Mouse (Mus musculus) left cerebral cortex, postnatal 14 days (tissue): Measurements from ENCODE around the gene St6galnac5. TPM values are rescaled to one million over a fixed set of nuclear protein-coding genes. Genes with fewer than 3 reads are reported as not detected.
A peak's percentile ranks its signal among the peaks of the same experiment; 100 is the strongest.
"Not testable (repeated sequence)": the region's sequence is repeated elsewhere in the genome, so short reads cannot be mapped to it uniquely, and the experiment has no call there.

Experiments
- DNase-seq, 2 experiments: peaks; one replicate each; pipeline ENCODE4 v3.0.0; 2021 to 2022; ENCODE audit warnings: low spot score in 2 of 2, mixed read lengths in 1 of 2
- intact Hi-C: fragments of 180-260 bp; cut with DNase I; formaldehyde crosslinking; loops from one replicate; pipeline ENCODE4 v1.15.1; 2025
- total RNA-seq, 2 experiments: library from RNA; stranded (reverse); gene quantifications; 2 replicates each; pipeline ENCODE4 v1.2.3; 2021

St6galnac5 gene
- total RNA-seq, 2 experiments from 2014 or later = 32.6 to 48.5 TPM

- intact Hi-C loops = no loop called here
- DNase-seq = no peak
Observed at GRCm38 (mm10) chr3:152831974-152832373, 150.1 kb downstream of the St6galnac5 start.

GRCm38 (mm10) chr3:152831377-152831776 is 150.7 kb downstream of the St6galnac5 start:
- DNase-seq = peak in 1 of 2 experiments; percentile 18
- intact Hi-C loops = no loop called here

- intact Hi-C loops = no loop called here
- DNase-seq = peak in 1 of 2 experiments; percentile 35
Observed at GRCm38 (mm10) chr3:152821202-152821601, 160.8 kb downstream of the St6galnac5 start.

- intact Hi-C loops = no loop called here
- no peak for DNase-seq
Observed at GRCm38 (mm10) chr3:152820406-152820805, 161.6 kb downstream of the St6galnac5 start.

- intact Hi-C loops = no loop called here
- DNase-seq = no peak
Observed at GRCm38 (mm10) chr3:152815110-152815509, 166.9 kb downstream of the St6galnac5 start.

GRCm38 (mm10) chr3:152813905-152814304 is 168.1 kb downstream of the St6galnac5 start:
- peak in 1 of 2 experiments; percentile 31 for DNase-seq
- intact Hi-C loops = no loop called here

DNA sequence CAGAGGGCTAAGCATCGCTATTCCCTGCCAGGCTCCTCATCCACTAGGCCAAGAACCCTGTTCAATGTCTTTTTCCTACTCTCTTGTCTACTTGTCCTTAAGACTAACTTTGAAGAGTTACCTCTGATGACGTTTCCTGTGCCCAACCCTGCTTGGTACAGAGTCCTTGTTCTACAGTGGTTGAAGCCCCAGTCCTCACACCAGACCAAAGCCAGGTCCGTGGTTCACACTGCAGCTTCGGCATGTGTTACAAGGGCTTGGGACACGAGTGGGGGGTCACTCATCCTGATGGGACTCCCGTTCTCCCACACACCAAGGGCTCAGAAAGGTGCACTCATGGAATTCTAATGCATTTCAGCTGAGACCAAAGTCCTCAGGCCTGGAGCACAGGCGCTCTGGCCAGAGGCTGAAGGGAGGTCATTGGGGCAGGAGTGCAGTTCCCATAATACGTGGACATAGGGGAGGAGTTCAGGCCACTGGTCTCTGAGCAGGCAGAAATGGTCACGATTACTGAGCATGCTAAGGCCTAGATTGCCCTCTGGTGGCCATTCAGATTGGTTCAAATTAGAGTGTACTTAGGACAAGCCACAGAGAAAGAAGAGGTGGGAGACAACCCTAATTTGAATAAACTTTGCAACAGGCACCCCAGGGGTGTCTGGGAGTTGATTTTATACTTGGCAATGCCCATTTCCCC is 182.2 kb downstream of the St6galnac5 start:
- peak in 1 of 2 experiments; percentile 40 for DNase-seq
- intact Hi-C loops = no loop called here

GRCm38 (mm10) chr3:152797354-152797753 is 184.7 kb downstream of the St6galnac5 start:
- intact Hi-C loops = no loop called here

DNA sequence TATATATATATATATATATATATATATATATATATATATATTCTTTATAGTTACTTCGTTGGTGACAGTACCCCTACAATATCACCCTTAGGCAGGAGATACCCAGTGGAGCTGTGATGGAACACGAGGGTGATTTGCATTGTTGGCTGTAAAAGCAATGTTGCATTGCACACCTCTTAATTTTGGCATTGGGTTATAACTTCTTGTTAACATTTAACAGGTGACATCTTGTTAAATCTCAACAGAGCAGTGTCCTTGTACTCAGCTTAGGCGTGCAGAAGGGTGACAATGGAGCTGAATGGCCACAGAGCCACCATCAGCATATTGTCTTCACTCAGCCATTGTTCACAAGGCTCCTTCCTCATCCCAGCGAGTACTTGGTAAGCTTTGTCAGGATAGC is 185.8 kb downstream of the St6galnac5 start:
- intact Hi-C loops = no loop called here

More at GRCm38 (mm10) chr3:152797354-152797753, 184.7 kb downstream of the St6galnac5 start:
- DNase-seq = no peak

GRCm38 (mm10) chr3:152793006-152793405 is 189.0 kb downstream of the St6galnac5 start:
- peak in 1 of 2 experiments; percentile 17 for DNase-seq
- intact Hi-C loops = no loop called here

More for the DNA sequence above, 185.8 kb downstream of the St6galnac5 start:
- no peak for DNase-seq

GRCm38 (mm10) chr3:152792601-152793000 is 189.4 kb downstream of the St6galnac5 start:
- intact Hi-C loops = no loop called here
- DNase-seq = no peak

DNA sequence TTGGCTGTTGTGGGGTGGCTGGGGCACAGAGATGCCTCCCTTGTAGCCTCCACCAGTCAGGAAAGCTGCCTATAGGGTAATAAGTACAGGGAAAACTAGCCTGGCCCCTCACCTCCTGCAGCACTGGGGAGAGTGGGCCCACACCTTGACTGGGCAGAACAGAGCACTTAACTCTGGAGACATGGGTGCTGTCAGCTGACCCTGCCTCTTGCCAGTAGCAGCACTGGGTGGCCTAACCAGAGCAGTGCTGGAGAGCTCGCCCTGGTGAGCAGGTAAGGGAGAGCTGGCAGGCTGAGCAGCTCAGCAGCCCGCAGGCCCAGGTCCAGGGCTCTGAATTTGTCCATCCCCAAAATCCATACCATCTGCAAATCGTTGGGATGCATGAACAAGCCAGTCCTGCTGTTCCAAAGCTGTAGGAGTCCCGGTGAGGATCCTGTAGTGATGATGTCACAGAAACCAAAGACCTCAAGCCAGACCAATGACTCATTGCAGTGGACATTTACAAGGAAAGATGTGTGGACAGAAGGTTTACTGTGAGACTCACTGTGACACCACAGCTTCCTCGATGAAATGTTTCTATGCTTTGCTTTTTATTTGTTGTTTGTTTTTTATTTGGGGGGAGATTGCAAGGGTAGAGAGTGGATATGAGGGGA is 193.6 kb downstream of the St6galnac5 start:
- DNase-seq = not testable (repeated sequence)
- intact Hi-C loops = loop anchor here (10.0 kb wide), 2 partner anchors 176 to 706 kb away; no protein-coding TSS in a partner anchor

- intact Hi-C loops = loop anchor here (5.0 to 10.0 kb wide), 3 partner anchors 180 to 873 kb away; no protein-coding TSS in a partner anchor
- DNase-seq = not testable (repeated sequence)
Observed at GRCm38 (mm10) chr3:152784353-152784752, 197.7 kb downstream of the St6galnac5 start.

DNA sequence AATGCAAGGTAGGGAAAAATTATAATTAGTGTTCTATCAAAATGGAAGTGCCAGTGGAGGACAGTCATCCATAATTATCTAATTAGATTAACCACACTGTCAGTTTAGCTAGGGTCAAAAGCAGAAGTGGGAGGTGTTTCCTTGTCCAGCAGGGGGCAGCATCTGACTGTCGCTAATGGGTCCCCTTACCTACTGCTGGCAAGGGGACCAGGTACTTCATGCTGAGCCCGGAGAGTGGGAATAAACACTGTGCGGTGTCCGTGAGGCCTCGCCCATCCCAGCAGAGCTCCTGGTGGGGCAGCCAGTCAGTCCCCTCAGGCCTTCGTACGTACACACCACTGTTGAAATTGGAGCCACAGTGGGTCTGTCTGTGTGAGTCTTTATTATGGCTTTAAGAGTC is 198.3 kb downstream of the St6galnac5 start:
- intact Hi-C loops = loop anchor here (5.0 to 10.0 kb wide), 3 partner anchors 181 to 874 kb away; no protein-coding TSS in a partner anchor
- DNase-seq = peak; percentile 52 to 76

DNA sequence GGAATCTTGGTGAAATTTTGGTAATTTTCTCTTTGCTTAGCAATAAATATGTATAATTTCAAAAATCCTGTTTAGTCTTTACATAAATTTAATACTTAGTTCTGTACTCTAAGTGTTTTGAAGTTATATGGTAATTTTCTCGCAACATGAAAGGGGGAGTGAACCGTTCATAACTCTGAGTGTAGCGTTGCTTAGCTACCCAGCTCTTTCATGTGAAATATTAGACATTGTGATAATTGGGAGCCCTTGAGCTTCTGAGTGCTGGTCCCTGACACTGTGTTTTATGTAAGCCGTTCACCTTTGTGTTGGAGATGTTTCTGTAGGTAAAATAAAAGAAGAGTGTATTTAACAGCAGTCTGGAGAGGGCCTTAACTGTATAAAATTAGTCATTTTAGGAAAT is 202.2 kb downstream of the St6galnac5 start:
- intact Hi-C loops = loop anchor here (5.0 to 10.0 kb wide), 3 partner anchors 185 to 877 kb away; no protein-coding TSS in a partner anchor

GRCm38 (mm10) chr3:152776872-152777540 is 205.0 kb downstream of the St6galnac5 start:
- no peak for DNase-seq

More for the DNA sequence above, 202.2 kb downstream of the St6galnac5 start:
- no peak for DNase-seq

GRCm38 (mm10) chr3:152776363-152776762 is 205.7 kb downstream of the St6galnac5 start:
- intact Hi-C loops = no loop called here
- DNase-seq = no peak

More at GRCm38 (mm10) chr3:152776872-152777540, 205.0 kb downstream of the St6galnac5 start:
- intact Hi-C loops = no loop called here

DNA sequence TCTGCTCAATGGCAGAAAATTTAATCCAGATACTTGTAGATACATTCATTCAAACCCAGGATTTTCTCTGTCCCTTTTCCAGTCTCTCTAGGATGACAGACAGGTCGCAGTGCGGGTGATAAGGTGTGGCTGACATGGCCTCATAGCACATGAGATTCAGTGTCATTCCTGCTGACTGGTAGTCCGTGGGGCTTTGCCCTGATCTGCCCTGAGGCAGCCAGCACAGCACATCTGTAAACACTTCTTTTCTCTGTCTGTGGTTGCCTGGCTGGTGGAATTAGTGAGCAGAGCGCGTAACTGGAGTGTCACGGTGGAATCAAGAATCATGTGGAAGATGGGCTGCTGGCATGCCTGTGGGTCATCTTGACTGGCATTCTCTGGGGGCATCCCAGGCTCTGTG is 212.0 kb downstream of the St6galnac5 start:
- DNase-seq = no peak
- intact Hi-C loops = no loop called here

- no peak for DNase-seq
- intact Hi-C loops = loop anchor here (10.0 kb wide), 2 partner anchors 797 to 887 kb away; no protein-coding TSS in a partner anchor
Observed at GRCm38 (mm10) chr3:152767485-152767884, 214.6 kb downstream of the St6galnac5 start.
